Mouse (Mus musculus) stomach, postnatal 0 days (tissue): Measurements from ENCODE around the gene Amer2.

Source experiments
- CTCF ChIP-seq: IDR thresholded peaks from 2 replicates; pipeline ENCODE4 v1.5.1; 2016; ENCODE audit warnings: antibody characterized with exemption, low read depth, mild to moderate bottlenecking, moderate library complexity
- EP300 ChIP-seq: optimal IDR thresholded peaks from 2 replicates; pipeline ENCODE3; 2016; ENCODE audit warnings: antibody characterized with exemption

GRCm38 (mm10) chr14:60422920-60423319 is 49.9 kb downstream of the Amer2 start:
- TF ChIP-seq CTCF, result no peak
- TF ChIP-seq EP300, result no peak
